Mouse (Mus musculus) lung, postnatal 36 days (tissue): ENCODE measurements around the gene Rfx1.

Experiments
- DNase-seq: peaks from one replicate; pipeline ENCODE4 v3.0.0; 2022; ENCODE audit warnings: mixed read lengths

Gene Rfx1

DNA sequence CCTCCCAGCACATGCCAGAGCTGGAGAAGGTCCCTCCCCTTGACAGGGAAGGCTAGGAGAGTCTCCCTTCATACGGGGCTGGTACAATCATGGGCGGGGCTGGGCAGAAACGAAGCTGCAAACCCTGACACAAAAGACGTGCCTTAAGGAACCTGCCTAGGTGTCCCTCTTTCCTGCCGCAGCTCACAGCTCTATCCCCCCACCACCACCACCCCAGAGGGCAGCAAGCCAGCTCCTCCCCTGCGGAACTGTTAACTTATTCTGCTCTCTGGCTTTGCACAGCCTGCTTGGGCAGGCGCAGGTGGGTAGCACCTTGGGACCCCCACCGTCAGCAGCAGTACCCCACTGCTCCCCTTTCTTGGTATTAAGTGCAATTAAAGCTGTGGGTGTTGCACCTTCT lies 29.4 kb downstream of the Rfx1 start:
- DNase-seq = no peak

GRCm38 (mm10) chr8:84098376-84098775 lies 31.7 kb downstream of the Rfx1 start:
- no peak for DNase-seq

DNA sequence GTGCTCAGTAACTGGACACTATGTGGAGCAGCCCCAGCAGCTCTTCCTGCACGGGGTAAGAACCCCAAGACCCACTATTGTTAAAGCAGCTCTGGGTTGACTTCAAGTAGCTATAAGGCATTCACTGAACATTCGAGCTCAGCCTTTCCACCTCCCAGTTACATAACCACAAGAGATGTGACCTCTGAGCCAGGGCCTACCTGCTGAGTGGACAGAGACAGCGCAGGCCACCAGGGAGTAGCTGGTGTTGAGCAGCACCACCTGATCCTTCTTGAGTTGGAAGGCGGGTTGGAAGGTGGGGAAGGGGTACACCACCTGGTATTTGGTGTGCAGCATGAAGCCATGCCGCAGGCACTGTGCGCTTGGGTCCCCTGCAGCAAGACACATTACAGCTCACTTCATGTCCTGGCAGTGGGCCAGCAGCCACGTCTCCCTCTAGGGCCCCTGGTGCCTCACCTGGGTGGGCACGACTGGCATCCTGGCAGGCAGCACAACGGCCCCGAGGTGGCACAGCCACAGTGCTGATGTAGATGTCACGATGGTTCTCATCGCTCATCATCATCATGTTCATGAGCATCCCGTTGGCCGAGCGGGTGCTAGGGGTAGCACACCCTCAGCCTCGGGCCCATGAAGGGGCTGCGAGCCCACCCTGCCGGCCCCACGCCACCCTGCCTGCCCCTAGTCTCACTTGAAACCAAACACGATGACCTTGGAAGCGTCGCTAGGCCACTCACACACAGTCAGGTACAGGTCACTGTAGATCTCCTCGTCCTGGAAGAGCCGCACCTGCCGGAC lies 35.0 kb downstream of the Rfx1 start:
- no peak for DNase-seq

DNA sequence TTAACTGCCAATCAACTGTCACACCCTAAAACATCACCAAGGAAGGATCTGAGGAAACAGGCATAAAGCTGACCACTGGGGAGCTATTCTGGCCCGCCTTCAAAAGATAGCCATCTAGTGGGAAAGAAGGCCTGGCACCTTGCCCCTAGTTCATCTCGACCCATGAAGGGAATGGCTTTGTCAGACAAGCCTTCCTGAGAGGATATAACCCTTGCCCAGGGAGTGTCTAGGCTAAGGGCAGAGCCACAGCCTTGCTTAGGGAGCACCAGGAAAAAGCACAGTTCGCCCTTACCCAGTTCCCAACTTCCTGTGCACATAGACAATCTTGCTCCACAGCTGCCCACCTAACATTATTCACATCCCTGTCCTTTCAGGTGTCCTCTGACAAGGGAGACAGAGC lies 37.0 kb downstream of the Rfx1 start:
- DNase-seq = peak; percentile 44

- DNase-seq = peak; percentile 66
These were observed 37.6 kb downstream of the Rfx1 start for GRCm38 (mm10) chr8:84104221-84104620.

DNA sequence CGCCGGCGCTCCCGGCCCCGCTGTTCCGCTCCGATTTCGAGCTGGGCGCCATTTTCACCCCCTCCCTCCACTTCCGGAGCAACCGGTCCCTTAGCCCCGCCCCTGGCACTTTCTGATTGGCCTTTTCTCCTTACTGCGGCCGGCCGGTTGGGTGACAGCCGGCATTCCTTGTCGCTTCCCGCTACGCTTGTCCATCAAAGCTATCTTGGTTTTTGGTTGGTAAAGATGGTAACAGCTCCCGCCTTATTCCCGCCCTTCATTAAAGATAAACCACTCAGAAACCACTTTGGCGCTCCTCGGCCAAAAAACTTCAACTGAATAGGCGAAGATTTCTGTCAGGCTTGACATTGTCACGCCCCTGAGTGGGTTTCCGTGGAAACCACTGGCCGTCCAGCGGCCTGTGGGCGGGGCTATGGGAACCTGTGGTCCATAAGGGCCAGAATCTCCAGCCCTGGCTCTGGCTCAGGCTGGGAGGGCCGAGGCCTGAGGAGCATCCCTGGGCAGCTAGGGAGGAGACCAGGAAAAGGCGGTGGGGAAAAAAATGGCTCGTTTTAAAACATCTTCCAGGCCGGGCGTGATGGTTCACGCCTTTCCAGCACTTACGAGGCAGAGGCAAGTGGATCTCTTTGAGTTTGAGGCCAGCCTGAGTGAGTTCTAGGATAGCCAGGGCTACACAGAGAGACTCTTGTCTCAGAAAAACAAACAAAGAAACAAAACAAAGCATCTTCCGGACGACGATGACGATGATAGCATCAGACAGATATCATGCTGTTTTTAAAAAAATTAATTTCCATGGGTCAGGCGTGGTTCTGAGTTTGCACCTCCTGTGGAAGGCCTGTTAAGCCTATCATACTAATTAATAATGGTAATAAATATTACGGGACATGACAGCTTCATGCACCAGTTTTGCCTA lies 38.3 kb downstream of the Rfx1 start, which contains the start of gene Dcaf15:
TSS of gene Dcaf15 (minus strand) at position 72 of the 913 bp plus-strand sequence.
- DNase-seq = peak; percentile 99

DNA sequence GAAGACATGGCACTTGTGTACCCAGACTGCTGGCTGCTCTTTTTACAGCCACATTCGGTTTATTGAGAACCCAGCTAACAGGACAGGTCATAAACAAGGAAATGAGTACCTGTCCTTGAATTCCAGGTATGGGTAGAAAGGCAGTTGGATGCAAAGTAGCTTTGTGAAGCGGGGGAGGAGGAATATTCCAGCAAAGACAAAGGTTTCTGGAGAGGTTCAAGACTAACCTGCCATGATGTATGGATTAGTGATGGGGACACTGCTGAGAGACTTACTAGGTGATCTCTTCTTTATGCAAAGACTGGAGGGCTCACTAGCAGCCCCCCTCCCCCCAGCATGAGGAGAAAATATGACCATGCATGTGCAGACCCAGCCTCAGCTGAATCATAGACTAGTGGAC lies 39.0 kb downstream of the Rfx1 start:
- DNase-seq = no peak

- no peak for DNase-seq
These were observed 39.8 kb downstream of the Rfx1 start for GRCm38 (mm10) chr8:84106216-84107040.

DNA sequence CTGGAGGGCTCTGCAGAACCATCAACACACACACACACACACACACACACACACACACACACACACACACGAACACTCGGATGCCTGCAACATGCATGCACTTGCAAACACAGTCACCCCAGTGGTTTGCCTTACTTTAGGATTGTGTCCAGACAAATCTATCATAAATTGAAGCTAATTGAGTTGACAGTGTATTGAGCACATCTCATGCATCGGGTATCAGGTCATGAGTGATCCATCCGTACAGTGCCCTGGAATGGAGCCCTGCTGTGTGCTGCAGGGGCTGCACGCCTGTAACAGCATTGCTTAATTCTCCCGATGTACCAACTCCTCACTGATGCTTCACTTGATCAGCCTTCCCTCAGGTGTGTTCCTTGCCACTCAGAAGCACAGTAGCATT lies 49.0 kb downstream of the Rfx1 start:
- no peak for DNase-seq

DNA sequence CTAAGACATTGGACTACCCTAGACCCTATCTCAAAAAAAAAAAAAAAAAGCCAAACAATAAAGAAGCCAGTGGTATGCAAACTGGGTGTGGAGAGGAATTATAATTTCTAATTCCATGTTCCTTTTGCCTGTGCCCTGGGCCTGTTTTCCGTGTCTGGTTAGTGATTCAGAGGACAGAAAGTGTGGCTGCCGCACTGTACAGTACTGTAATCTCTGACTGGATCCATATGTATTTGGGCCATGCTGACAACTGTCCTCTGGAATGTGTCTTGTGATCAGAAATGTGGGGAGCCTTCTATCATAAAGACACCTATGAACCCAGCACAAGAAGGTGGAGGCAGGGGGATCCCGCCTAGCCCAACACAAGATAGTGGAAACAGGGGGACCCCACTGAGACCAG lies 55.5 kb downstream of the Rfx1 start:
- no peak for DNase-seq

GRCm38 (mm10) chr8:84125656-84126055 lies 59.0 kb downstream of the Rfx1 start, which contains the start of gene Podnl1:
Gene Podnl1 (plus strand): TSS chr8:84125989.
- DNase-seq = no peak

GRCm38 (mm10) chr8:84126742-84127141 lies 60.1 kb downstream of the Rfx1 start:
- no peak for DNase-seq

DNA sequence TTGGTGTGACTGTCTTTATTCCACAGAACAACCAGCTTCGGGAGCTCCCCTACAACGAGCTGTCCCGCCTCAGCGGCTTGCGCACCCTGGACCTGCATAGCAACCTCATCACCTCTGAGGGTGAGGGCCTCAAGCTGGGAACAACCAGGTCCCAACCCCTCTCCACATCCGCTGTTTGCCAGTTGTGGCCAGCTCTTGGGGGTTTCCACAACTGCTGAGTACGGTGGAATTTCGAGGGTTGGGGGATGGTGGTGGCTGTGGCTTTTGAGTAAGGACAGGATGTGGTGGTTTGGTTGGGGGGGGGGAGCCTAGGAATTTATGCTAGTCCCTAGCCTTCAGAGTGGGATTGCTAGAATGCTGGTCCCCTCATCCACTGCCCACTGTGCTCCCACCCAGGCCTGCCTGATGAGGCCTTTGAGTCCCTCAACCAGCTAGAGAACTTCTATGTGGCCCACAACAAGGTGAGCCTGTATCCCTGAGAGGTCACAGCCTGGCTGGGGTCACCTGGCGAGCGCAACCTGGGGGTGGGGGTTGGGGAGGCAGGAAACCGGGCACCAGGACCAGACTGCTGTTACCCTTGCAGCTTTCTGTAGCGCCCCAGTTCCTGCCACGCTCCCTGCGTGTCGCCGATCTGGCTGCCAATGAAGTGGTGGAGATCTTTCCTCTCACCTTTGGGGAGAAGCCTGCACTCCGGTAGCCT lies 60.7 kb downstream of the Rfx1 start:
- DNase-seq = peak; percentile 15

- no peak for DNase-seq
These were observed 61.6 kb downstream of the Rfx1 start for GRCm38 (mm10) chr8:84128277-84128676.

GRCm38 (mm10) chr8:84130806-84131205 lies 64.2 kb downstream of the Rfx1 start:
- no peak for DNase-seq

- no peak for DNase-seq
These were observed 65.6 kb downstream of the Rfx1 start for GRCm38 (mm10) chr8:84132225-84132624.

GRCm38 (mm10) chr8:84137848-84138247 lies 71.2 kb downstream of the Rfx1 start:
- no peak for DNase-seq

DNA sequence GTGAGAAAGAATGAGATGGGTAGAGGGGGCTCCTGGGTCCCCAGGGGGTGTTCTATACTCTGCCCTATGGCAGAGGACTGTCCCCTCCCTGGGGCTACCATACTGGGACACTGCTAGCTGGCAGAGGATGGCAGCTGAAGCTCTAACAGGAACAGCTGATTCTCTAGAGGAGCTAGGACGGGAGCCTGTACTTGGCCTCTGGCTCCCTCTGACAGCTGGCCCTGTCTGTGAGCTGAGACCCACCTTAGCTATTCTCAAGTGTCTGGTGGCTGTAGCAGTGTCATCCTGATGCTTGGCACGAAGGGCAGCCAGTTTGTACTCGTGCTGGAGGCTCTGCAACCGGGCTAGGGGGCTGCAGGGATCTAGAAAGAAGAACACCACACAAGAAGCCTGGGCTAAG lies 74.2 kb downstream of the Rfx1 start:
- DNase-seq = no peak

- DNase-seq = no peak
These were observed 78.1 kb downstream of the Rfx1 start for GRCm38 (mm10) chr8:84144636-84145245.
